Mouse (Mus musculus): ENCODE results near the gene Ctbp1.

The Ctbp1 gene

GRCm38 (mm10) chr5:33210515-33210914 lies 64.3 kb downstream of the Ctbp1 start:
- no peak for DNase-seq (ENCODE audit: low spot score in 2 of 2)

- no peak for DNase-seq (ENCODE audit: low spot score in 2 of 2)
These were observed 66.1 kb downstream of the Ctbp1 start for GRCm38 (mm10) chr5:33208533-33209245.

- DNase-seq (ENCODE audit: low spot score in 2 of 2): no peak
These were observed 67.7 kb downstream of the Ctbp1 start for GRCm38 (mm10) chr5:33207136-33207535.

GRCm38 (mm10) chr5:33206328-33206727 lies 68.5 kb downstream of the Ctbp1 start:
- DNase-seq (ENCODE audit: low spot score in 2 of 2): no peak

GRCm38 (mm10) chr5:33204284-33204683 lies 70.5 kb downstream of the Ctbp1 start:
- DNase-seq (ENCODE audit: low spot score in 2 of 2): no peak

- peak; percentile 30 to 79 for DNase-seq (ENCODE audit: low spot score in 2 of 2)
These were observed 71.0 kb downstream of the Ctbp1 start for GRCm38 (mm10) chr5:33203691-33204242.

GRCm38 (mm10) chr5:33203171-33203565 lies 71.6 kb downstream of the Ctbp1 start:
- no peak for DNase-seq (ENCODE audit: low spot score in 2 of 2)

- DNase-seq (ENCODE audit: low spot score in 2 of 2): no peak
These were observed 72.2 kb downstream of the Ctbp1 start for GRCm38 (mm10) chr5:33202516-33203170.

GRCm38 (mm10) chr5:33201697-33202096 lies 73.1 kb downstream of the Ctbp1 start:
- no peak for DNase-seq (ENCODE audit: low spot score in 2 of 2)

GRCm38 (mm10) chr5:33200071-33200470 lies 74.7 kb downstream of the Ctbp1 start:
- DNase-seq (ENCODE audit: low spot score in 2 of 2): no peak

Measured in frontal cortex, postnatal 10 days (tissue).